Mouse (Mus musculus) left cerebral cortex, adult 9 months (tissue): ENCODE data around the gene Oxct2a.
"Not testable (repeated sequence)": the region's sequence is repeated elsewhere in the genome, so short reads cannot be mapped to it uniquely, and the experiment has no call there.

Experiments
- DNase-seq, 2 experiments: peaks; one replicate each; pipeline ENCODE4 v3.0.0; 2022; ENCODE audit warnings: low spot score in 2 of 2

Oxct2a gene

DNA sequence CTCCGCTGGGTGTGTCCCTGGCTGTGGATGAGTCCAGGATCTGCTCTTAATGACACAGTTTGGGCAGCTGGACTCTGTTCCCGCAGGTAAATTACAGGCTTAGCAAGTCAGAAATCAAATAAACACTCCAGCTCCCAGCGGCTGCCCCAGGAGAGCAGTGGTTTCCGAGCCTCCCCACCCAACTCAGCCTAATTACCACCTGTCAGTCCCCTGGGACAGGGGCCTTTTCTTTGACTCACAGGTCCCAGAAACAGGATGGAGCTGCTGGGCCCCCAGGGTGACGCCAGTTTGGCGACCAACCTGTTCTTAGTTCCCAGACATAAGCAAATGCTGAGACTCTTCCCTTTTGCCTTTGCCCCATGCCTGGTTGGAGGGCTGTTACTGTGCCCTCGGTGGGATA is 11.6 kb downstream of the Oxct2a start:
- DNase-seq, result no peak

DNA sequence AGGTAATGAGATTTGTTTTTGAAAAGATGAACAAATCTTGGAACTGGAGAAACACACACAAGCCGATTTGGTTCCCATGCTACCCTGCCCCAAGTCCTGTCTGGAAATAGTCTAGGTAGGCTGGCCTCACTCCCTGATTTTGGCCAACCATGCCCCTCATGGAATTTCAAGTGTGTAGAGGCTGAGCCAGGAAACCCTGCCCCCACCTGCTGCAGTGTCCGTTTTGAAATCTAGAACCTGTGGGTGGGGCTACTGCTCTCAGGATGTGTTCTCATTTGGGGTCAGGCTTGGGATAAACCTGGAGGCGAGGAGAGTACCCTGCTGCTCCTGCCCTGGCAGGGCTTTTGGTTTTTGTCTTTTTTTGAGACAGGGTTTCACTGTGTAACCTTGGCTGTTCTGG is 15.1 kb downstream of the Oxct2a start:
- no peak for DNase-seq

DNA sequence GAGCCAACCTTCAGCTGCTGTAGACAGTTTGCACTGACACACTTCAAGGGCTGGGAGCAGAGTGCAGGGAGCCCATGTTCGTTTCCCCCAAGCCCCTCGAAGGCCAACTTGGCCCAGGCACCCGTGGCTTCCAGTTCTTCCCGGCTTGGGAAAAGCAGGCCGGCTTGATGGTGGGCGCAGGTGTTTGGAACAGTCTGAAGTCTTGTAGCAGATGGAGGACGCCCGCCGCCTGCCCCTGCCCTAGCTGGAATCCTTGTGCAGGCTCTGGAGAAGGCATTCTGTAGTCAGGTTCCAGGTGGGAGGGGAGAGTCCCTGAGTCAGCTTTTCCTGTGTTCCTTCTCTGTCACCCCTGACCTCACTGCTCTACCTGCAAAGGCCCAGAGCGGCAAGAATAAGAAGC is 16.4 kb downstream of the Oxct2a start:
- peak in 1 of 2 experiments; percentile 54 for DNase-seq

DNA sequence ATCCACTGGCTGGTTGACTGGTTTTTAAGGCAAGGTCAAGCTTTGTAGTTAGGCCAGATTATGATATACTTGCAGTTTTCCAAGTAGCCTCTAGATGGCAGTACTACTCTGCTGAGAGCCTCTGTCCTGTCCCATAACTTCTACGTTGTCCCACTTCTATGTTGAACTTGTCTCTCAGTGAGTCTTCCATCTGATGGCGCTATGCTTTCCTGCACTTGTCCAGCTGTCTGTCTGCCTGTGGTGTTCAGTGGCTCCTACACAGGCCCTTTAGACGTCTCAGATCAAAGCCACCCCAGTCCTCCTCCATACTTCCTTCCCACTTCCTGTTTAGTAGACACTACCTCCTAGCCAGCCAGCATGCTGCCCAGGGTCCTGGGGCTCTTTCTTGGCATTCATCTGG is 17.6 kb downstream of the Oxct2a start:
- peak in 1 of 2 experiments; percentile 46 for DNase-seq

DNA sequence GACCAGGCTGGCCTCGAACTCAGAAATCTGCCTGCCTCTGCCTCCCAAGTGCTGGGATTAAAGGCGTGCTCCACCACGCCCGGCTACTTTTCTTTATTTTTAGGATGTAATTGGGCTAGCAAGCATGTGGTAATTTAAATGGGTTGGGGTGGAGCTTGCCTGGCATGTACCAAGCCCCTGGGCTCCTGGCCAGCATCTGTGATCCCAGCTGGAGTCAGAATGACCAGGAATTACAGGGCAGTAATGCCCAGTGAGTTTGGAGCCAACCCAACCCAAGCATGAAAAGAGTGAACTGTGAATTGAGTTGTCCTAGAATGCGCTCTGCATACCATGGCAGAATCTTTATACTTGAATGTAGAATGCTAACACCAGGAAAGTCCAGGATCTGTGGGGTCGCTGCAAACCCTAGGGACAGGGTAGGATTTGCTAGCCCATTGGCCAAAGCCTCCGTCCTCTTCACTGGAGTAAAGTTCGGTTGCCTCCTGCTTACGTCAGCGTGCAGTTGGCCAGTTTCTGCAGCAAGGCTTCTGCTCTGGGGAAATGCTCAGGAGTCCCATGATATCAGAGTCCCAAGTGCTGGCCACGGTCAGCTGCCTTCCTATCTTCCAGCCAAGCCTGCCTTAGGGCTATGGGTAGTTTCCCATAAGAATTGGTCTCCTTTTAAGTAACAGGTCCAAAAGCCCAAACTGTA is 24.3 kb downstream of the Oxct2a start:
- DNase-seq, result no peak

DNA sequence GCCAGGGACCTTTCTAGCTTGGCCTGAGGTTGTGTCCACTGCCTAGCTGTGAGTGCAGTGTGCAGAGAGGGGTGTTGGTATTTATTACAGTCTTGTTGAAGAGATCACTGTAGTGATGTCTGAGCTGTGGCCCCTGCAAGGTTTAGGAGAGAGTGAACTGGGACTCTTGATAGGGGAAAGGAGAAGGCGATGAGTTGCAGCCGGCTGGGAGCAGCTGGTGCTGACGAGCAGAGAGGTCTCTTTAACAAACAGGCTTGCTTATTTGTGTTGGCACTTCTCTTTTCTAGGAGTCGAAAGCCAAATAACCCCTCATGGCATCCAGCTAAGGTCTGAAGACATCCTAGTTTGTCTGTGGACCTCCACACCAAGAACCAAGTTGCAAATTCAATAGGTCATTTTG is 25.2 kb downstream of the Oxct2a start:
- no peak for DNase-seq

DNA sequence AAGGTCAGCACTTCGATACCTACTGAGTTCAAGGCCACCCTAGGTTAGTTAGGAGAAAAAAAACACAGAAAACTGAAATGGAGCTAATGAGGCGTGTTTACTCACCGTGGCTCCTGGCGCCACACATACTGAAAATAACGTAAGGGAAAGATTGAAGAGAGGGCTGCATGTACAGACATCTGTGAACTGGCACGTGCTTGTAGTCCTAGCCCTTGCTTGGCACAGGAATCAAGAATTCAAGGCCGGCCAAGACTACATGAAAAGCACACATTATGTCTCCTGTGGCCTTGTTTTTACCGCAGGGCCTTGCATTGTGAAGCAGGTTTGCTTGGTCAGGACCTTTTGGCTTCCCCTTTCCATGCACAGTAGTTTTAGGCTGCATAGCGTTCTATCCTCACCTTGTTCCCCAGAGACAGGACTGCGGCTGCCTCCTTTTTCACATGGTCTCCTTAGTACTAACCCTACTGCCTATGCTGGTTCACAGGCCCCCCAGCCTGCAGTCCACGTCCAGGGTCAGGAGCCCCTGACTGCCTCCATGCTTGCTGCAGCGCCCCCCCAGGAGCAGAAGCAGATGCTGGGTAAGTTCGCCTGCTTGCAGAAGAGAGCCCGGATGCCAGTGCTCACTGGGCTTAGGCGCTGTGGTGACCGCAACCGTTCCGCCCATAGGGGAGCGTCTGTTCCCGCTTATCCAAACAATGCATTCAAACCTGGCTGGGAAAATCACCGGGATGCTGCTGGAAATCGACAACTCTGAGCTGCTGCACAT is 26.1 kb downstream of the Oxct2a start:
- no peak for DNase-seq

DNA sequence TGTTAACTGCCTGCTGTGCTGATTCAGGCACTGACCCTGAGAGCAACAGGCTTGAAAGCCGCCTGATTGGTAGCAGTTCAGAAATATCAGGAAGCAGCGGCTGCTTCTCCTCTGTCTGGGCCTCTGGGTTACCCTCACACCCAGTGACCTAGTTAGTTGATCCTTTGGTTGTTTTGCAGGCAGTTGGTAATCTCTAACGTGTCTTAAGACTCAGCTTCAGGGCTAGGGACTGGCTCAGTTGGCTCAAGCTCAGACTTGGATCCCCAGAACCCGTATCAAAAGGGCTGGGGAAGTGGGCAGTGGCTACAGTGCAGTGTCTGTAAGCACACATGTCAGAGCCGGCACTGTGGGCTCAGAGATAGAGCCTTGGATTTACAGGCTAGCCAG is 27.3 kb downstream of the Oxct2a start:
- no peak for DNase-seq

DNA sequence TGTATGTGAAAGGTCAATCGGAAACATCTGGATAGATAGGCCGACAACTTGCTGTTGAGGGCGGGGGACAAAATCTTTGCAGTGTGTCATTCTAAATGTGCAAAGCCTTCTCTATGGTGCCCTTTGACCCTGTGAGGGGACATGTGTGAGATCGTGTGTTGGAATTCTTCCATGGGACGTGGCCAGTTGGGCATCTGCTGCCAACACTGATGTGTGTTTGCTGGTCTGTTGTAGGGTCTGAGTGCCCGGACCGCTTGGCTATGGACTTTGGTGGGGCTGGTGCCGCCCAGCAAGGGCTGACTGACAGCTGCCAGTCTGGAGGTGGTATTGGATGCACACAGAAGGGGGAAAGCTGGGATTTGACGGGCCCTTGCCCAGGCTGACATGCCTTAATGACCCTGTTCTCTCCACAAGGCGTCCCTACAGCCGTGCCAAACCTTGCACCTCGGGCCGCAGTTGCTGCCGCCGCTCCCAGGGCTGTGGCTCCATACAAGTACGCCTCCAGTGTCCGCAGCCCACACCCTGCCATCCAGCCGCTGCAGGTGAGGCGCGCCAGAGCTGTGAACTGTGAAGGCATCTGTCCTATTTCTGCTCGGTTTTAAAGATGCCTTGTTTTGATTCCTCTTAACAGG is 27.8 kb downstream of the Oxct2a start:
- DNase-seq, result no peak

DNA sequence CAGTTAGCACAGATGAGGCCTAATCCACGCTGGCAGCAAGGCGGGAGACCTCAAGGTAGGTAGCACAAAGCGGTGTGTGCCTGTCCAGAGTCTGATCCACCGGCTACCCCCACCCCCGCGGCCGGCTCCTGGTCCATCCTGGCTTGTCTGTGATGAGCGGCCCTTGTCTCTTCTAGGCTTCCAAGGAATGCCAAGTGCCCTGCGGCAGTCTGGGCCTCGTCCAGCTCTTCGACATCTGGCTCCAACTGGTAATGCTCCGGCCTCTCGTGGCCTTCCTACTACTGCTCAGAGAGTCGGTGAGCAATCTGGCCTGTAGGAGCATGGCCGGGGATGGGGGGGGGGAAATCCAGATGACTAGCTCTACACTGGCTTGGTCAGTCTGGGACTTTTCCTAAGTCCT is 28.4 kb downstream of the Oxct2a start:
- not testable (repeated sequence) for DNase-seq

DNA sequence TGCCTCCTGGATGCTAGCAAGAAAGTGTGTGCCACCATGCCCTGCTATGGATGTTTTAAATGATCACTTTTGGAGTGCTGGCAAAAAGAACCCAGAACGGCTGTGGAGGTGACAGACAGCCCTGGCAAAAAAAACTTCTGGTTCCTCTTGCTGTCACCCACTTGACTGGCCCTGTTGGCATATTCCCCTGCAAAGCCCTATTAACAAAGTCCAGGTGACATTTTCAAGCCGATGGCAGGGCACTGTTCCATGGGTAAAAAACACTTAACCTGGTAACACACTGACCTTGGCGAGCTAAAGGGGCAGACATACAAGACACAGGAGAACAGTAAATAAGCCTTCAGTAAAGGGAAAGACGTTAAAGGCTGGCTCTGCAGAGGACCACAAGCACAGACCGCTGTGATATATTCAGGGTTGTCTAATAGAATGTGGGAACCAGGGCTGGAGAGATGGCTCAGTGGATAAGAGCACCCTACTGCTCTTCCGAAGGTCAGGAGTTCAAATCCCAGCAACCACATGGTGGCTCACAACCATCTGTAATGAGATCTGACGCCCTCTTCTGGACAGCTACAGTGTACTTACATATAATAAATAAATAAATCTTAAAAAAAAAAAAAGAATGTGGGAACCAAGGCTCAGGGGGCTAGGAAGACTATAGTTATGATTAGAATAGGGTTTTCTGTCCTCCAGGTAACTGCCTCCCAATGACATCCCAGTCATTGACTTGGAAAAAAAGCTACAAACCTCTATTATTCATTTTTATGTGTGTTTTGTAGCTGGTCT is 29.6 kb downstream of the Oxct2a start:
- no peak for DNase-seq

DNA sequence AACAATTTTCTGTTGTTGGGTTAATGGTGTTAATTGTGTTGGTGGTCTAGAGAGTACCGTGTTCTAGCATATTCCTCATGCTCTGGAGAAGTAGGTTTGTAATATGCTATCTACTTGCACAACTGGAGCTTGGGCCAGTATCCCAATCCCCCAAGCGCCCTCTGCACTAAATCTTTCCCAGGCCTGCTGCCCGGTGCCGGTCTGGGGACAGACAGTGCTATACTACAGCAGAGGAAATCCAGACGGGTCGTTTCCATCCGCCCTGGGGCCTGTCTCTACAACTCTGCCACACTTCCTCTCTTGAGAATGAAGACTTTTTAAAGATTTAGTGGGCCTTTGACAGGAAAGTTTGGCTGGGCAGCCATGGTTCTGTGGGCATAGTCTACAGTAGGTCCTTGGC is 30.4 kb downstream of the Oxct2a start:
- no peak for DNase-seq

DNA sequence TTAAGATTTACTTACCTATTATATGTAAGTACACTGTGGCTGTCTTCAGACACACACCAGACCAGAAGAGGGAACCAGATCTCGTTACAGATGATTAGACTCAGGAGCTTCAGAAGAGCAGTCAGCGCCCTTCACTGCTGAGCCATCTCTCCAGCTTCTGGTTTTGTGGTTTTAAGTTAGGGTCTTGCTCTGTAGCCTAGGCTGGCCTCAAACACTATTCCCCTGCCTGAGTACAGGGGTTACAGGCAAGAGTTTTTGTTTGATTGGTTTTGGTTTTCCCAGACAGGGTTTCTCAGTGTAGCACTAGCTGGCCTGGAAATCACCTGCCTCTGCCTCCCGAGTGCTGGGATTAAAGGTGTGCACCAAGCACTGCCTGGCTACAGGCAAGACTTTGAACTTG is 31.0 kb downstream of the Oxct2a start:
- DNase-seq, result no peak

DNA sequence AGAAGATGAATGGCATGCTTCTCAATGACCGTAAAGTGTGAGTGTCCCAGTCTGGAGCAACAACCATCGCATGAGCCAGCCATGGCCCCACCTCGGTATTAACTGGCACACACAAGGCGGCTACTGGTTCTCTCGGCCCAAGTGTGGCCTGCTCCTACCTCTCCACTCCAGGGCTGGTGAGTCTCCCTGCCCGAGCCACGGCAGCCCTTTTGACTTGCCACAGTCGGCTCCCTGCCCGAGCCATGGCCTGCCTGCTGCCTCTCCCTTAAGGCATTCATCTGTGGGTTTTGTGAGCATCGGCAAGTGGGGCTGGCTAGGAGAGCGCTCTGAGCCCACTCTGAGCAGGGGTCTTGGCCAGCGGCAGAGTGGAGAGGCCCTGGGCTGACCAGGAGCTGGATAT is 34.4 kb downstream of the Oxct2a start:
- DNase-seq, result no peak

DNA sequence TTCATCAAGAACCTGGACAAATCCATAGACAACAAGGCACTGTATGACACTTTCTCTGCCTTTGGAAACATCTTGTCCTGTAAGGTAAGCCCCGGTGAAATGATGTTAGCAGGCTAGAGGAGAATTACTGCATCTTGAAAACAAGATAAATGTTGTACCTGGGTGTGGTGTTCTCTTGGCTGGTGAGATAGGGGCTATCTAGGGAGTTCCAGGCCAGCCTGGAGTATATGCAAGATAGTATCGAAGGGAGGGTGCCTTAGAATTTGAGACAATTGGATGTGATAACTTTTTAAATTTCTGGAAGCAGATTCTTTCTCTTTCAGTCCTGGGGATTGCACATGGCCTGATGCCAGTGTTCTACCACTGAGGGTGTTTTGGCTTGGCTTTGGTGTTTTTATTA is 36.6 kb downstream of the Oxct2a start:
- no peak for DNase-seq

DNA sequence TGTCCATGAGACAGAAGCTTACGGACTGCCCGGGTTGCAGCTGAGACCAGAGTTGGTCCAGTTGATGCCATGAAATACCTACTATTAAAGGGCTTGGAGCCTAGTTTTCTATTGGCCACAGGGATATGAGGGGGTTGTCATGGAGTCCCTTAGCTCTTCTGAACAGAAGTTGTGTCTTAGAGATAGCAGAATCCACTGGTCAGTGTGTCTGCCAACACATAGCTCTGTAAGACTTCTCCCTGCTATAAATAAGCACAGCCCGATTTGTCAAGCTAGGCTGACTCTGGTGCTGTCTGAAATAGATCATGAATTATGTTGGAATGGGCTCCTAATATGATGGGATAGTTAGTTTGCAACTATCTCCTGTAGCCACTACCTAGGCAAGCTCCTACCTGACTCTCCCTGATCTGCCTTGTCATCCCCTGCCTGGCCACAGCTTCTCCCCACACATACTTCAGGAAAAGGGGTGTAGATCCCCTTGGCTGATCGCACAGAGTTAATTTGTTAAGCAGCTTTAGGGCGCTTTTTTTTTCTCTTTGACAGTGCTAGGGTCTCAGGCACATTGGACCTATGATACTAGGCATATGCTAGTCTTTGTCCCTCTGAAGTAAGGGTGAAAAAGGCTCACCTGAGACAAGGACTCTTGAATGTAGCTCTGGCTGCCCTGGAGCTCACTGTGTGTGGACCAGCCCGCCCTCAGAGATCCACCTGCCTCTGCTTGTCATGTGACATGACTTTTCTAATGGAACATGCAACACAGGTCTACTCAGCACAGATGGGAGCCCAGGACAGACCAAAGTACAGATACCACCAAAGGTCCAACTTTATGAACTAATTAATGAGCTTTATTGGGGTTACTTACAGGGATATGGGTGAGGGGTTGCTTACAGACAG is 38.5 kb downstream of the Oxct2a start:
- DNase-seq, result no peak

DNA sequence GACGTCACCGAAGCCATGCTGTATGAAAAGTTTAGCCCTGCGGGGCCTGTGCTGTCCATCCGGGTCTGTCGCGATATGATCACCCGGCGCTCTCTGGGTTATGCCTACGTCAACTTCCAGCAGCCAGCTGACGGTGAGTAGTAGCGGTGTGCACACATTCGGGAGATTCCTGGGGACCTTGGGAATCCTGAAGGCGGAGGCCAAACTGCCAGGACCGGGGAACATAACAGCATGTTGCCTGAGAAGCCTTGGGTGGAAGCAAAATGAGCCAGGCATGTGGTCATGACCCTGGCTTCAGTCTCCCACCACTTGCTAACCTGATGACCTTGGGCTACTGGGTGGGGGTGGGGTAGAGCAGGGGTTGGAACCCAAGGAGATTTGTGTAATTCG is 39.8 kb downstream of the Oxct2a start:
- DNase-seq, result not testable (repeated sequence)

DNA sequence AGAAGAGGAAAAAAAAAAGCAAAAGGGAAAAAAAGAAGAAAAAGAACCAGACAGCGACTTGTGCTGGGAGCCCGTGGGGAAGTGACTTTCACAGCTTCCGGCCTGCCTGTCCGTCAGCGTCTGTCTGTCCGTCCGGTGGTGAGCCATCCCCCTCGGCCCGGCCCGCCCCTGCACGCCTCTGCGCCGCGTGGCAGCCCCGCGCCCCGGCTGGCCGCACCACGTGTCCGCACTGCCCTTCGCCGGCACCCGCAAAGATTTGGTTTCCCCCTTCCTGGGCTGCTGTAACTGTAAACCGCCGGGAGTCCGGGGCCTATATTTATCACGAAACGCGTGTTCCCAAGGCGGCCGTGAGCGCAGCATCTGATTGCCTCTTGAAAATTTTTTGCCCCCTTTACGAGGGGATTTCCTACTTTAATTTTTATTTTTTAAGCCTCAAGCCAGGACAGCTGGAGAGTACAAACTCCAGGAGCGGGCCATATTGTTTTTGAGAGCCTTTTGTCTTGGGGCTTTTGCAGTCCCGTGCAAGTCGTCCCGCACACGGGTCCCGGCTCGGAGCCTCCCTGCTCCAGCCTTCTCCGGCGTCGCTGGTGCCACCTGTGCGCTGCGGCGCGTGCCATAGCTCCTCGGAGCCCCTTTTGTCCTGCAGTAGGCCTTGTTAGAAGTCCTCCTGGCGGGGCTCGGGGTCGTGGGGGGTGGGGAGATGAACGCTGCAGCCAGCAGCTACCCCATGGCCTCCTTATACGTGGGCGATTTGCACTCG is 40.3 kb downstream of the Oxct2a start:
- DNase-seq, result not testable (repeated sequence)

DNA sequence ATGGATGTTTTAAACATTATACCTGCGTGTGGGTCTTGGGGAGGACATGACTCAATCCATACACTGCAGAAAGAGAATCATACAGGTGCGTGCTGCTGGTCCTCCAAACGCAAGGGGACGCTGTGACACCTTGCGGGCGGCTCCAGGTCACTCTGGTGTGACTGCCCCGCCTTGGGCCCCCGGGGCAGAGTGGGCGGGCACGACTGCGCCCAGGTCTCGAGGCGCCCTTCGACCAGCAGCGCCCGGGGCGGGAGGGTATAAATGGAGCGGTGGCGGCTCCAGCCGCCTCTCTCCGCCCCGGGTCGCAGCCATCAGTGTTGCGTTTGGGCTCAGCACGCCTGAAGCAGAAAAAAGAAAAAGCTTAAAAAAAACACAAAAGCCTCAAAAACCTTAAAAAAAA is 40.9 kb downstream of the Oxct2a start:
- peak in 1 of 2 experiments; percentile 84 for DNase-seq

DNA sequence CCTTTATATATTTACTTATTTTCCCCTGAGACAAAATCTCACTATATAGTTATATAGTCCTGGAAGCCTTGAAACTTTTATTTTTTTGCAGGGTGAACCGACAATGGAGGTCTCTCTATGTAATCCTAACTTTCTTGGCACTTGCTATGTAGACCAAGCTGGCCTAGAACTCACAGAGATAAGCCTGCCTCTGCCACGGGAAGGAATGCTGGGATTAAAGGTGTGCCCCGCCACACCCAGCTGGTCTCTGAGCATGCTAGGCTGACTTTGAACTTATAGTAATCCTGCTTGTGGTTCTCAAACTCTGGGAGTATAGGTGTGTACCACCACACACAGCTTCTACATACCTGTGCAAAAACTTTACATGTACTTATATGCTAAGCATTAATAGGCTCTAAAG is 43.3 kb downstream of the Oxct2a start:
- no peak for DNase-seq
